Mouse (Mus musculus): ENCODE data around the gene Gm11569.
"Not testable (repeated sequence)": the region's sequence is repeated elsewhere in the genome, so short reads cannot be mapped to it uniquely, and the experiment has no call there.

Gene Gm11569

DNA sequence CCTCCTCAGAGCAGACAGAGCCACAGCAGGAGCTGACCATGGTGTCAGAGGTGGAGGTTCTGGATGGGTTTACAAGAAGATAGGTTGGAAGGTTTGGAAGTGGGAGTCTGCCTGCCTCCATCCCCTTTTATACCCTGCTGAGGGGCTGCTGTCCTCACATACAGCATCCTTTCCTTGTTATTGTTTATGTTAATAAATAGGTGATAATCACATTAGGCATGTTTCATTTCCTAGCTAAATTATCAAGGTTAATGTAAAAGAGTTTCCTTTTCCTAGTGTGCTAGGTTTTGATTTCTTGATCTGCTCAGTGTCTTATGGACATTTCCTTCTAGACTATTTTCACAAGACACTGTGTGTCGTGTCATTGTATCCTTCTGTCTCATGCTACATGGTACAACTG lies at the start of gene Gm11569:
Gene Gm11569 (minus strand): TSS at position 101 of the 400 bp plus-strand sequence.
- not testable (repeated sequence) for DNase-seq (ENCODE audit: low read depth)

DNA sequence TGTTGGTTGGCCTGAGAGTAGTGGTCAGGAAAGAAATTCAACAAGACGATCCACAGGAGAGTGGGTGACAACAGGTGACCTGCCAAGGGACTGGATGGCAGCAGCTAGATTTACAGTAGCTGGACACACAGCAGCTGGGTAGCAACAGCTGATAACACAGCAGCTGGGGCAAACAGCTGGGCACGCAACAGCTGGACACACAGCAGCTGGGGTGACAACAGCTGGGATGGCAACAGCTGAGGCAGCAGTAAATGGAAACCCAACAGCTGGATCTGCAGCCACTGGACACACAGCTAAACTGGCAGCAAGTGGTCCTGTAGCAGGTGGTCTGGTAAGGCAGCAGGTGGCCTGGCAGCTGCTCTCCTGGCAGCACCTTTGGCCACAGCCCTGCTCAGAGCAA lies 48.0 kb upstream of the Gm11569 start:
- DNase-seq (ENCODE audit: low read depth): no peak

DNA sequence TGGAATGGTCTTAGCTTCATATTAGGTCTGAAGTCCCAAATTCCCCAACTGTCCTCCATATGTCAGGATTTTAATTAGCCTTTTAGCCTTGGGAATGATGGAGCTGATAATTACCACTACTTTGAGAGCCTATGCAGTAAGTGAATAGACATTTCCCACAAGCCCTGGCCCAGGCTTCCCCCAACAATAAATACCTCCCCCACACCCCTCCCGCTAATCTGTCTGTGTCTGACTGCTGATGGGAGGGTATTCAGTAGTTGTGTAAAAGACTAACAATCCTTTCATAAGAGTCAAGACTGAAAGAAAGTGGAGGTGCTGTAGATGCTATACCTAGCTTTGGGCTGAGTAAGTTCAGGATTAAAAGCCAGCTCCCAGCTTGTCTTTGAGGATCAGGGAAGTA lies 43.5 kb upstream of the Gm11569 start:
- no peak for DNase-seq (ENCODE audit: low read depth)

DNA sequence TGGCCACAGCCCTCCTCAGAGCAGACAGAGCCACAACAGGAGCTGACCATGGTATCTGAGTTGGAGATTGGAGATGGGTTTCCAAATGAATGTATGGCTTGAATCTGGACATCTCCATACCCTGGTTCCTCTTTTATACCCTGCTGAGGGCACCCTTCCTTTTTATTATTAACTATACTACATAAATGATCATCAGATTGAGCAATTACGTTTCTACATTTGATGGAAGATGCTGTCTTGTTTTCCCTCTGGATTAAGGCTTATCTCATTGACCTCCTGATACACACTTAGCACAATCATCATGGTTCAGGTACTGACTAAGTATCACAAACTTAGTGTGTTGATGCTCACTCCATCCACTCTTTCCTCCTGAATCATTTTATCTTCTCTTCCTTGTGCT lies 39.2 kb upstream of the Gm11569 start, which contains the start of gene 2300003K06Rik:
Gene 2300003K06Rik (minus strand): TSS at position 101 of the 400 bp plus-strand sequence.
- DNase-seq (ENCODE audit: low read depth): no peak

DNA sequence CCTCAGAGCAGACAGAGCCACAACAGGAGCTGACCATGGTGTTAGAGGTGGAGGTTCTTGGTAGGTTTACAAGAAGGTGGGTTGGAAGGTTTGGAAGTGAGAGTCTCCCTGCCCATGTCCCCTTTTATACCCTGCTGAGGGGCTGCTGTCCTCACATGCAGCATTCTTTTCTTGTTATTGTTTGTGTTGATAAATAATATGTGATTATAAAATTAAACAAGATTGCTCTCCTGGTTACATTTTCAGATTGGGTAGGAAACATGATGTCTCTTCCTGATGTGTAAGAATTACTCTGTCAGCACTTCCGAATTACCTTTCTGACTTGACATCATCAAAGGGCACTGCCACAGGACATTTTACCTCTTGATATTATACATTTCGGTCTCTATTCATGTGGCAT lies 16.8 kb upstream of the Gm11569 start, which contains the start of gene Gm11564:
Gene Gm11564 (minus strand): TSS at position 101 of the 400 bp plus-strand sequence.
- DNase-seq (ENCODE audit: low read depth): not testable (repeated sequence)

DNA sequence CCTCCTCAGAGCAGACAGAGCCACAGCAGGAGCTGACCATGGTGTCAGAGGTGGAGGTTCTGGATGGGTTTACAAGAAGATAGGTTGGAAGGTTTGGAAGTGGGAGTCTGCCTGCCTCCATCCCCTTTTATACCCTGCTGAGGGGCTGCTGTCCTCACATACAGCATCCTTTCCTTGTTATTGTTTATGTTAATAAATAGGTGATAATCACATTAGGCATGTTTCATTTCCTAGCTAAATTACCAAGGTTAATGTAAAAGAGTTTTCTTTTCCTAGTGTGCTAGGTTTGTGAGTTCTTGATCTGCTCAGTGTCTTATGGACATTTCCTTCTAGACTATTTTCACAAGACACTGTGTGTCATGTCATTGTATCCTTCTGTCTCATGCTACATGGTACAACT lies 11.1 kb upstream of the Gm11569 start, which contains the start of gene Krtap4-13:
Gene Krtap4-13 (minus strand): TSS at position 101 of the 400 bp plus-strand sequence.
- DNase-seq (ENCODE audit: low read depth): not testable (repeated sequence)

DNA sequence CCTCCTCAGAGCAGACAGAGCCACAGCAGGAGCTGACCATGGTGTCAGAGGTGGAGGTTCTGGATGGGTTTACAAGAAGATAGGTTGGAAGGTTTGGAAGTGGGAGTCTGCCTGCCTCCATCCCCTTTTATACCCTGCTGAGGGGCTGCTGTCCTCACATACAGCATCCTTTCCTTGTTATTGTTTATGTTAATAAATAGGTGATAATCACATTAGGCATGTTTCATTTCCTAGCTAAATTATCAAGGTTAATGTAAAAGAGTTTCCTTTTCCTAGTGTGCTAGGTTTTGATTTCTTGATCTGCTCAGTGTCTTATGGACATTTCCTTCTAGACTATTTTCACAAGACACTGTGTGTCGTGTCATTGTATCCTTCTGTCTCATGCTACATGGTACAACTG lies 5.6 kb upstream of the Gm11569 start, which contains the start of gene Gm11554:
Gene Gm11554 (minus strand): TSS at position 101 of the 400 bp plus-strand sequence.
- DNase-seq (ENCODE audit: low read depth): not testable (repeated sequence)

GRCm38 (mm10) chr11:99793367-99793766 lies 5.4 kb downstream of the Gm11569 start, which contains the start of gene Gm11596:
TSS of gene Gm11596 (minus strand) at chr11:99793467.
- DNase-seq (ENCODE audit: low read depth): no peak

GRCm38 (mm10) chr11:99784900-99785299 lies 13.8 kb downstream of the Gm11569 start, which contains the start of gene Krtap4-9:
TSS of gene Krtap4-9 (plus strand) at chr11:99785200.
- not testable (repeated sequence) for DNase-seq (ENCODE audit: low read depth)

DNA sequence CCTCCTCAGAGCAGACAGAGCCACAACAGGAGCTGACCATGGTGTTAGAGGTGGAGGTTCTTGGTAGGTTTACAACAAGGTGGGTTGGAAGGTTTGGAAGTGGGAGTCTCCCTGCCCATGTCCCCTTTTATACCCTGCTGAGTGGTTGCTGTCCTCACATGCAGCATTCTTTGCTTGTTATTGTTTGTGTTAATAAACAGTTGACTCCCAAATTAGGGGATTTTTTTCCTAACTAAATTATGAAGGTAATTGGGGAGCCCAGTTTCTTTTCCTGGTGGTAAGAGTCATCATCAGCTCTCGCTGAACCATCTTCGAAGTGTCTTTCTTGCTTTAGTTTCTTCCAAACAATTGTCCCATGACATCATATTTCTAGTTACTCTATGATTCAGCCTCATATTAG lies 18.1 kb downstream of the Gm11569 start, which contains the start of gene Krtap4-8:
Gene Krtap4-8 (minus strand): TSS at position 101 of the 400 bp plus-strand sequence.
- no peak for DNase-seq (ENCODE audit: low read depth)

- no peak for DNase-seq (ENCODE audit: low read depth)
Observed at GRCm38 (mm10) chr11:99778401-99778800, 20.3 kb downstream of the Gm11569 start.

DNA sequence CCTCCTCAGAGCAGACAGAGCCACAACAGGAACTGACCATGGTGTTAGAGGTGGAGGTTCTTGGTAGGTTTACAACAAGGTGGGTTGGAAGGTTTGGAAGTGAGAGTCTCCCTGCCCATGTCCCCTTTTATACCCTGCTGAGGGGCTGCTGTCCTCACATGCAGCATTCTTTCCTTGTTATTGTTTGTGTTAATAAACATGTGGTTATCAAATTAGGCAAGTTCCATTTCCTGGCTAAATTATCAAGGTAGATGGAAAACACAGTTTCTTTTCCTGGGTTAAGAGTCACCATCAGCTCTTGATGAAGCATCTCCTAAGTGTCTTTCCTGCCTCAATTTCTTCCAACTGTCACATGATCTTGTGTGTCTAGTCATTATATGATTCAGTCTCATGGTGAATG lies 25.9 kb downstream of the Gm11569 start, which contains the start of gene Gm11595:
Gene Gm11595 (minus strand): TSS at position 101 of the 400 bp plus-strand sequence.
- not testable (repeated sequence) for DNase-seq (ENCODE audit: low read depth)

DNA sequence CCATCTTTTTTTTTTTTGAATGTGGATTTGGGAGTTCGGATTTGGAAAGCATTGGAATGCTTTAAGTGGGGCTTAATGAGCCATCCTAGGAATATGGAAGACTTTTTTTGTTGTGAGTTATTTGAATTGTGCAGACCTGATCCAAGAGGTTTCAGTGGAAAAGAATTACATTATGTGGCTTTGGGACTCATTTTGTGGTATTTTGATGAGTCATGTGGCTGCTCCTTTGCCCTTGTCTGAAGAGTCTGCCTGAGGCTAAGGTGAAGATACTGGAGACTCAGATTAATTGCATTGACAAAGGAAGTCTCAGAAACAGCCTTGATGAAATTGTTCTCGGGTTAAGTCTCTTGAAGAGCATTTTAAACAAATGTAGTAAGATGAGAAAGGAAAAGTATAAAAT lies 30.3 kb downstream of the Gm11569 start:
- DNase-seq (ENCODE audit: low read depth): no peak

- DNase-seq (ENCODE audit: low read depth): no peak
Observed at GRCm38 (mm10) chr11:99758877-99759276, 39.9 kb downstream of the Gm11569 start.

Data from fibroblast of lung, adult 2 months (primary cell).